Mouse (Mus musculus): ENCODE measurements around the gene Prlh. TPM values are rescaled to one million over a fixed set of nuclear protein-coding genes. Genes with fewer than 3 reads are reported as not detected.

Prlh gene
- polyA plus RNA-seq, 1 experiment, result not detected

GRCm38 (mm10) chr1:90953688-90954087, 780 bp downstream of the Prlh start:
- no peak for DNase-seq (ENCODE audit: low read depth)

GRCm38 (mm10) chr1:90956245-90957096, 3.6 kb downstream of the Prlh start:
- DNase-seq (ENCODE audit: low read depth), result no peak

GRCm38 (mm10) chr1:90962526-90962925, 9.6 kb downstream of the Prlh start:
- DNase-seq (ENCODE audit: low read depth), result no peak

- DNase-seq (ENCODE audit: low read depth), result no peak
Observed at GRCm38 (mm10) chr1:90962994-90963393, 10.1 kb downstream of the Prlh start.

- no peak for DNase-seq (ENCODE audit: low read depth)
Observed at GRCm38 (mm10) chr1:90967583-90967982, 14.7 kb downstream of the Prlh start.

DNA sequence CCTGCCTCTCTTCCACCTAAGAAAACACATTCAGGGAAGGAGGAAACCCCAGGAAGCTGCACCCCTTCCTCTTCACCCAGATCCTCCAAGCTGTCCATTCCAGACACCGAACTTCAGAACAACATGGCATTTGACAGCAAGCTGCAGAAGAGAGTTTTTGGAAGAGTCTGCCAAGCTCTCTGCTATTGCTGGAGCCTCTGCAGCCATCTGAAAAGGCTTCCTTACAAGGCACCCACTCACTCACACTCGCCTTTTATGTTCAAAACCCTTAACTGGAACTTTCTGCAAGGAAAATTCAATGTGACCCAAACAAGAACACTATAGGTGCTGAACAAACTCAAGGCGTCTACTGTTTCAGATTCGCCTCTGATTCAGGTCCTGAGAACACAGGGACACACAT, 15.7 kb downstream of the Prlh start:
- no peak for DNase-seq (ENCODE audit: low read depth)

- no peak for DNase-seq (ENCODE audit: low read depth)
Observed at GRCm38 (mm10) chr1:90969347-90969784, 16.5 kb downstream of the Prlh start, which contains the start of gene Rab17. Rab17 (minus strand) TSS chr1:90969661.

DNA sequence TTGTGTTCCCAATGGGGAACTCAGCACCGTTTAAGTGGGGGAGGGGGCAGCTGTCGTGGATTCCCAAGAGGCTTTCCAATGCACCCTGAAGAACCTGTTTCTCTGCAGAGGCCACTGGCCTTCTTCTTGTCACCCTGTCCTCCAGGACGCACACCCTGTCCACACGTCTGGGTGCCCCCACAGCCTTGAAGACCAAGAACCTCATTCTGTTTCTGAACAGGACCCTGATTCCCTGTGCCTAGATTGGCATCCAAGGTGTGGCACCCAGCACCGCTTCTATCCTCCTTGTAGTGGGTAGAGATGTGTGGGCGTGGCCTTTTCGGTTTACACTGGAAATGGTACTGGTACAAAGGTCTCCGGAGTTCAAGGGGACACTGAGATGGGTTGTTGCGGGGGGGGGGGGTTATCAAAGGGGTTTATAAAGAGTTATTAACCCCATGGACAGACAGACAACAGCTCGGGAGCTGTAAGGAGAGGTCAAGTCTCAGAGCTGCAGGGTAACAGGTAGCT, 17.0 kb downstream of the Prlh start:
- DNase-seq (ENCODE audit: low read depth), result no peak

GRCm38 (mm10) chr1:90972911-90973573, 20.1 kb downstream of the Prlh start:
- DNase-seq (ENCODE audit: low read depth), result no peak

DNA sequence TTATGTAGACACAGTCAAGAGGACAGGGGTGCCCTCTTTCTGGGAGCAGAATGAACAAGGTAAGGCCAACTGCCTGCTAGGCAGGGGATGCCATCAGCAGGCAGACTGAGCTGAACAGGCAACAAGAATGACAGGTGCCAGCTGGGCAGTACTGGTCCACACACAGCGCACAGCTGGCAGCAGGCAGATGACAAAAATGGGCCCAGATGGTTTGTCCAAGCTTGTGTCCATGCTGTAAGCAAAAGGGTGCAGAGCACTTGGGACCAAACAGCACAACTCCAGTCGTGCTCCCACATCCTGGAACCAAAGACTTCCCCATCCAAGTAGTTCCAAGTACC, 20.6 kb downstream of the Prlh start:
- no peak for DNase-seq (ENCODE audit: low read depth)

- no peak for DNase-seq (ENCODE audit: low read depth)
Observed at GRCm38 (mm10) chr1:90974906-90975649, 22.2 kb downstream of the Prlh start.

GRCm38 (mm10) chr1:90975960-90976359, 23.1 kb downstream of the Prlh start:
- DNase-seq (ENCODE audit: low read depth), result no peak

GRCm38 (mm10) chr1:90980638-90981330, 27.9 kb downstream of the Prlh start:
- no peak for DNase-seq (ENCODE audit: low read depth)

DNA sequence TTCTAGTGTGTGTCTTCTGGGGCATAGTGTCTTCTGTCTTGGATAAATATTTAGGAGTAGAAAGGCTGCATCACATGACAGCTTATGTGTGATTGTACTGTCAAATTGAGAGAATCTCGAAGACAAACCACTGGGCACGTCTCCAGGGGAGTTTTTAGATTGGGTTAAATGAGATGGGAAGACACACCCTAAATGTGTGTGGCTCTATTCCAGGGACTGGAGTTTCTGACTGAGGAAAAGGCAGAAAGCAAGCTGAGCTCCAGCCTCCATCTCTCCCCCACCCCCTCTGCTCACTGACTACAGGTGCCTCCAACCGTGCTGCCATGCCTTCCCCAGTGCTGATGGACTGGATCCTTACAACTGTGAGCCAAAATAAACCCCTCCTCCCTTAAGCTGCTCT, 28.4 kb downstream of the Prlh start:
- no peak for DNase-seq (ENCODE audit: low read depth)

DNA sequence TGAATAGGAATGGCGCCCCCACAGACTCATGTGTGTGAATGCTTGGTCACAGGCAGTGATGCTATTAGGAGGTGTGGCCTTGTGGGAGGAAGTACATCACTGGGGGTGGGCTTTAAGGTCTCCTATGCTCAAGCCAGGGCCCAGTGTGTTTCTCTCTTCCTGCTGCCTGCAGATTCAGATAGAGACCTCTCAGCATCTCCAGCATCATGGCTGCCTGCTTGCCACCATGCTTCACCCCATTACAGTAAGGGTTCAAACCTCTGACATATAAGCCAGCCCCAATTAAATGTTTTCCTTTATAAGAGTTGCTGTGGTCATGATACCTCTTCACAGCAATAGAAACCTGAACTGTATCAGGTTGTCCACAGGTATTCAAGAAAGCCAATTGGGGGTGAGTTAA, 43.0 kb downstream of the Prlh start:
- no peak for DNase-seq (ENCODE audit: low read depth)

DNA sequence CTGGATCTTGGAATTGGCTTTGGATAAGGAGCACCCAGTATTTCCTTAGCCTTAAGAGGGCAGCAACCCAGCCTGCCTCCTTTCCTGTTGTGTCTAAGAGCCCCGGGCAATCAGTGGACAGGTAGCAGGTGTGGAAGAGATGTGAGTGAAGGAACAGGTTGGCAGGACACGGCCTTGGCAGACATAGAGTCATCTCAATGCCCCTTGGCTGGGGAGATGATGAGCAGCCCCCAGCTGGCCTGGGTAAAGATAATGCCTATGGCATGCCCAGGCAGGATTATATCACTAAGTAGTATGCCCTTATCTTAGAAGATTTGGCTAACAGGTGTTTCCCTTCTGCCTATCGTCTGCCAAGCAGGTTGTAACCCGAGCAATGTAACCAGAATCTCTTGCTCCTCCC, 44.2 kb downstream of the Prlh start:
- no peak for DNase-seq (ENCODE audit: low read depth)

DNA sequence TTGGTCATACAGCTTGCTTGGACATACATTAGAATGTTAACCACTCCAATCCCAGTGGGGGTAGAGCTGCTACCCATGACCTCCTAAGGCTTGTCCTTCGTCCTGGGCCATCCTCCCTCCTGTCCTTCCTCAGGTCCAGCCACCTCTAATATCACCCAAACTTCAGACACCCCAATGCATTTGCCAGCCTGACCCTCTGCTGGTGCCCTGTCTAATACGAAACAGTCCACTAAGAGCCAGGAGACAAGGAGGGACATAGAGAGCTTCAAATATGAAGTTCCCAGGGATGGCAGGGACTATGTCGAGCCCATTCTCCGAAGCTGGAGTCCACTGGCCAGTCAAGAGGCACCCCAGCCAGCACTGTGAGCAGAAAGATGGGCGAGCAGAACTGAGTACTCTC, 44.7 kb downstream of the Prlh start:
- no peak for DNase-seq (ENCODE audit: low read depth)

GRCm38 (mm10) chr1:90998268-90998890, 45.5 kb downstream of the Prlh start, which contains the start of gene Lrrfip1:
Lrrfip1 (plus strand) TSS chr1:90998737.
- DNase-seq (ENCODE audit: low read depth), result no peak

GRCm38 (mm10) chr1:90998891-90999611, 46.1 kb downstream of the Prlh start:
- DNase-seq (ENCODE audit: low read depth), result no peak

DNA sequence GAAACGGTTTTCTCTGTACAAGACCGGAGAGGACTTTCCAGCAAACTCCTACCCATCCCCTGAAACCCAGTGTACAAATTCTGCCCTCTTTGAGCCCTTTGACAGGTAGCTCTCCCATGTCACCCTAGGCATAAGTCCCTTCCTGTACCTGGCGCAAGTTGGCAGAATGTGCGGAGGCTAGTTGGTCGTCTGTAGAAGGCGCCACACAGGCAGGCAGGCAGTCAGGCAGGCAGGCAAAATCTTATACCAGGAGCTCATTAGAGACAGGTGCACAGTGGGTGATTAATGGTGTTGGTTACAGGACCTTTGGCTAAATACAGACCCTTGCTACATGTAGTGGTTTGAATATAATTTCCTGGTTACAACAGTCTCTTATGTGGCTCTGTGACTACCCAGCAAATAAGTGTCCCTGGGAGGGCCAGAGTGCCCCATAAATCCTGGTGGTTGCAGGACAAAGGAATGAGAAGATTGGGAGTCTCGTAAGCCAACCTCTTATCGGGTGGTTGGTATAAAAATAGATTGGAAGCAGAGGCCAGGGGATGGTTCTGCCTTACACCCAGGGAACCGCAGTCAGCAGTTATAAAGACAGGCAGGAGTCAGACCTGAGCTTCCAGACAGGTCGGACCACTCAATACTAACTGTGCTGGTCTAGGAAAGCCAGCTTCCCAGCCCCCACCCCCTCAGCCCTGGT, 47.1 kb downstream of the Prlh start:
- DNase-seq (ENCODE audit: low read depth), result no peak

All from gonadal fat pad, adult 2 months (tissue).